Mouse (Mus musculus) midbrain, embryonic 14.5 days (tissue): ENCODE data around the gene Apobec1. TPM values are rescaled to one million over a fixed set of nuclear protein-coding genes. Genes with fewer than 3 reads are reported as not detected.
A peak's percentile ranks its signal among the peaks of the same experiment; 100 is the strongest.
"Not testable (repeated sequence)": the region's sequence is repeated elsewhere in the genome, so short reads cannot be mapped to it uniquely, and the experiment has no call there.

Experiments
- ATAC-seq: fragments of 200-750 bp; cut with Nextera tagmentation; 2 replicates; pipeline ENCODE4 v1.8.0; 2017; ENCODE audit warnings: moderate number of reproducible peaks, moderate library complexity; ENCODE audit not compliant: low FRiP score, low TSS enrichment
- DNase-seq: peaks from one replicate; pipeline ENCODE4 v3.0.0-alpha.2; 2015
- H3K27ac ChIP-seq: fragments of 300-500 bp; sonication (generic); replicated peaks from 2 replicates; pipeline ENCODE4 v1.5.1; 2014; ENCODE audit warnings: mild to moderate bottlenecking, low read depth, low read length, moderate library complexity
- H3K27me3 ChIP-seq: fragments of 300-500 bp; sonication (generic); 2 replicates; pipeline ENCODE4 v1.6.1; 2014; ENCODE audit warnings: low read length, control low read depth, mixed read lengths; ENCODE audit not compliant: control insufficient read depth, insufficient read depth
- H3K36me3 ChIP-seq: fragments of 300-500 bp; sonication (generic); 2 replicates; pipeline ENCODE4 v1.6.1; 2014; ENCODE audit warnings: low read length, control low read depth; ENCODE audit not compliant: control insufficient read depth, insufficient read depth
- H3K4me1 ChIP-seq: fragments of 300-500 bp; sonication (generic); 2 replicates; pipeline ENCODE4 v1.6.1; 2014; ENCODE audit warnings: mild to moderate bottlenecking, antibody characterized with exemption, low read length, control low read depth; ENCODE audit not compliant: control insufficient read depth, insufficient read depth
- H3K4me2 ChIP-seq: fragments of 300-500 bp; sonication (generic); 2 replicates; pipeline ENCODE4 v1.6.1; 2014; ENCODE audit warnings: mild to moderate bottlenecking, low read length, moderate library complexity
- H3K4me3 ChIP-seq: fragments of 300-500 bp; sonication (generic); replicated peaks from 2 replicates; pipeline ENCODE4 v1.5.1; 2014; ENCODE audit warnings: low read depth, low read length
- H3K9ac ChIP-seq: fragments of 300-500 bp; sonication (generic); replicated peaks from 2 replicates; pipeline ENCODE4 v1.6.1; 2014; ENCODE audit warnings: mild to moderate bottlenecking, low read length, moderate library complexity
- H3K9me3 ChIP-seq: fragments of 300-500 bp; sonication (generic); 2 replicates; pipeline ENCODE4 v1.6.1; 2016; ENCODE audit warnings: low read length, control low read depth, mixed read lengths; ENCODE audit not compliant: control insufficient read depth
- WGBS: fragments of 180-500 bp; shearing (Covaris S2); extraction: QIAGEN DNeasy Blood & Tissue Kit; methylation state at CpG from one replicate; pipeline ENCODE4 v1.1.7; 2014; 5-methylcytosine and 5-hydroxymethylcytosine counted together
- polyA plus RNA-seq: library from polyadenylated mRNA; unstranded; fragments of >200 nt; fragmentation: Nextera tagmentation; extraction: Ambion mirVana; gene quantifications from 2 replicates; pipeline ENCODE4 v1.2.1, GENCODE M21; 2014

The Apobec1 gene
- polyA plus RNA-seq, 1 experiment from 2014 or later = 1.6 TPM

DNA sequence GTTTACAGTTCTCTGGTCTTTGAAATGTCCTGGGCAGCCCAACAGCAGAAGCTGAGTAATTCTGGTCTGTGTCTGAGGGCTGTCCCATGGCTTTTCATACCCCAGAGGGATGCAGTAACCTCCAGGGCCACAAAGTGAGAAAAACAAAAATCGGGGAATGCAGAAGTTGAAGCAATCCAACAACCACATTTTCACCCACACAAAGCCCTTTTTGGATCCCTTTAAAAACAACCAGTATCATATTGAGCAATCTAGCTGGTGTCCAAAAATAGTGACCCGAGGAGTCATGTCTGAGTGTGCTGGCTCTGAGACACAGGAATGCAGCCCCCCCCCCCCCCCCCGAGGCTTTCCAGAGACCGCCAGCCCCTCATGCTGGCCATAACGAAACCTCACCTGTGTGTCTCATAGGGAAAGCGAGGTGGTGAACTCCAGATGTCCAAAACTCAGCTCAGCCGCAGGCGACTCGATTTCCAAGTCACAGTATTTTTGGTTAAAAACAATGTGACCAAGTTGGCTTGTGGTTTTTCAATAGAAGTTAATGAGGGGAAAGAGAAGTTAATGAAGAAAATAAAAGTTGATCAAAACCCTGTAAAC lies 56.9 kb downstream of the Apobec1 start:
- DNase-seq = no peak
- WGBS = 83% methylated on average over 9 of the region's 9 CpGs
- ATAC-seq = no peak

DNA sequence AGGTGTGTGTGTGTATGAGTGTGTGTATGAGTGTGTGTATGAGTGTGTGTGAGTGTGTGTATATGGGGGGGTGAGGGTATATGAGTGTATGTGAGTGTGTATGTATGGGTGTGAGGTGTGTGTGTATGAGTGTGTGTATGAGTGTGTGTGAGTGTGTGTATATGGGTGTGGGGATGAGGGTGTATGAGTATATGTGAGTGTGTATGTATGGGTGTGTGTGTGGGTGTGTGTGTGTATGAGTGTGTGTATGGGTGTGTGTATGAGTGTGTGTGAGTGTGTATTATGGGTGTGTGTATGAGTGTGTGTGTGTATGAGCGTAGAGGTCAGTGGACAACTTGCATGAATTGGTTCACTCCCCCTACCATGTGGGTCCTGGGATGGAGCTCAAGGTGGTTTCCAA lies 57.6 kb downstream of the Apobec1 start:
- no peaks in the 10 kb centered on the region for H3K27me3 ChIP-seq
- WGBS = 93% methylated on average over 1 of the region's 1 CpGs
- no peak overlapping the region for H3K4me2 ChIP-seq
- ATAC-seq = no peak
- no peak overlapping the region for H3K9ac ChIP-seq
- no peak overlapping the region for H3K4me3 ChIP-seq
- H3K27ac ChIP-seq = no peak overlapping the region
- H3K4me1 ChIP-seq = no peaks in the 10 kb centered on the region
- no peak for DNase-seq
- no peaks in the 10 kb centered on the region for H3K36me3 ChIP-seq
- no peaks in the 10 kb centered on the region for H3K9me3 ChIP-seq

More for the DNA sequence above, 56.9 kb downstream of the Apobec1 start:
- Histone ChIP-seq H3K4me3 (no peak overlapping the region), H3K4me2 (no peak overlapping the region), H3K27ac (no peak overlapping the region), H3K27me3 (no peaks in the 10 kb centered on the region), H3K36me3 (no peaks in the 10 kb centered on the region), H3K9me3 (no peaks in the 10 kb centered on the region), H3K9ac (no peak overlapping the region), H3K4me1 (no peaks in the 10 kb centered on the region)

DNA sequence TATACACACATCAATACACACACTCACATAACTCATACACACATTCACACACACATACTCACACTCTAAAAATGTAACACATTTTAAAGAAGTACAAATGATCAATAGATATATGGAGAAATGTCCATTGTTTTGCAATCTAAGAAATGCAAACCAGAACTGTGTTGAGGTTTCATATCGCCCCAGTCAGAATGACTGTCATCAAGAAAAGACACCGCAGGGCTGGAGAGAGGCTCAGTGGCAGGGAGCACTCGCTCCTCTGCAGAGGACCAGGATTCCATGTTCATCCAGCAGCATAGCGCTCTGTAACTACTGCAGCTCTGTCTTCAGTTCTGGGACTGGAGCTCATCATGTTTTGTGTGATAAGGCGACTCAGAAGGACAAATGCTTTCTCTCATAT lies 58.7 kb downstream of the Apobec1 start:
- no peak for ATAC-seq
- Histone ChIP-seq H3K27ac (no peak overlapping the region), H3K36me3 (no peaks in the 10 kb centered on the region), H3K27me3 (no peaks in the 10 kb centered on the region), H3K4me3 (no peak overlapping the region), H3K9ac (no peak overlapping the region), H3K9me3 (no peaks in the 10 kb centered on the region), H3K4me1 (no peaks in the 10 kb centered on the region), H3K4me2 (no peak overlapping the region)
- 85% methylated on average over 5 of the region's 5 CpGs for WGBS
- no peak for DNase-seq

DNA sequence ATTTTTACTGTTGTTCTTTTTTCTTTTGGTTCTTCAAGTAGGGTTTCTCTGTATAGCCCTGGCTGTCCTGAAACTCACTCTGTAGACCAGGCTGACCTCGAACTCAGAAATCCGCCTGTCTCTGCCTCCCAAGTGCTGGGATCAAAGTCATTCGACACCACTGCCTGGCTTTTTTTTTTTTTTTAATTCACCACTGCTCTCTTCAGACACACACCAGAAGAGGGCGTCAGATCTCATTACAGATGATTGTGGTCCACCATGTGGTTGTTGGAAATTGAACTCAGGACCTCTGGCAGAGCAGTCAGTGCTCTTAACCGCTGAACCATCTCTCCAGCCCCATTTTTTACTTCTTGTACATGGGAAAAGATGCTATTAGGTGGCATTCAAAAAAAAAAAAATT lies 59.8 kb downstream of the Apobec1 start:
- H3K27me3 ChIP-seq, H3K9ac ChIP-seq, DNase-seq, H3K4me1 ChIP-seq, ATAC-seq, H3K27ac ChIP-seq, H3K4me3 ChIP-seq, H3K36me3 ChIP-seq, H3K9me3 ChIP-seq, H3K4me2 ChIP-seq: not testable (repeated sequence)
- 84% methylated on average over 5 of the region's 5 CpGs for WGBS

DNA sequence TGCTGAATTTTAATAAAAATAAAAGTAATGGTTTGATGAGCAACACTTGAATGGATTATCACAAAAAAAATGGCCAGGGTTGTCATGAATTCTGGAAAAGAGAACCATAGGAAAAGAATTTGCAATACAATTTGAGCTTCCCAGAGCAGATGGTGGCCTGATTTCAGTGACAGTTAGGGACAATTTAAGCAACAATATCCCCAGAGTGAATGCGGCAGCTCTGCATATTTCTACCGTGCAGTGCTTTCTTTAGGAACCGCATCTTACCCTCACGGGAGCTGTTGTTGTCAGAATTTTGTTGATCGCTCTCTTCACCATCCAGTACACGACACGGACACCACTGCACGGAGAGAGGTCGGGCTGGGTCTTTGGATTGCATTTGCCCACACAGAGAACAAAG lies 62.7 kb downstream of the Apobec1 start:
- 67% methylated on average over 9 of the region's 9 CpGs for WGBS
- no peak overlapping the region for H3K9ac ChIP-seq
- no peak for ATAC-seq
- no peaks in the 10 kb centered on the region for H3K27me3 ChIP-seq
- no peaks in the 10 kb centered on the region for H3K36me3 ChIP-seq
- no peak overlapping the region for H3K27ac ChIP-seq
- no peaks in the 10 kb centered on the region for H3K4me1 ChIP-seq
- no peaks in the 10 kb centered on the region for H3K9me3 ChIP-seq
- no peak overlapping the region for H3K4me2 ChIP-seq
- H3K4me3 ChIP-seq = no peak overlapping the region
- no peak for DNase-seq

DNA sequence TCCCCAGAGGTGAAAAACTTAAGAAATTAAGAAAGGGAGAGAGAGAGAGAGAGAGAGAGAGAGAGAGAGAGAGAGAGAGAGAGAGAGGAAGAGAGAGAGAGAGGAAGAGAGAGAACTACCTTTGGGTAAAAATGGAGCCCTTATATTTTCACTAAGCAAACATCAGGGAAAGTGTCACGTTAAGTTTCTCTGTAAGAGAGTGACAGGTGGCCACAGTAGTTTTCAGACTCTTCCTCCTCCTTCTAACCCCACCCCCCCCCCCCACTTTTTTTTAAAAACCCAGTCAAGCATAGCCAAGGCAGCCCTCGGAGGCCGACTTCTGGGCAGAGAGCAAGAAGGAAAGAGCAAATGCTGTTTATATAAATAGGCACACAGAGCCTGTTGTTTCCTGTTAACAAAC lies 68.2 kb downstream of the Apobec1 start:
- ATAC-seq (no peak), DNase-seq (no peak)
- WGBS = 7% methylated on average over 3 of the region's 3 CpGs
- no peak overlapping the region for H3K4me2 ChIP-seq
- no peak overlapping the region for H3K27ac ChIP-seq
- no peaks in the 10 kb centered on the region for H3K27me3 ChIP-seq
- no peaks in the 10 kb centered on the region for H3K4me1 ChIP-seq
- no peaks in the 10 kb centered on the region for H3K36me3 ChIP-seq
- H3K4me3 ChIP-seq = no peak overlapping the region
- H3K9ac ChIP-seq = no peak overlapping the region
- no peaks in the 10 kb centered on the region for H3K9me3 ChIP-seq

DNA sequence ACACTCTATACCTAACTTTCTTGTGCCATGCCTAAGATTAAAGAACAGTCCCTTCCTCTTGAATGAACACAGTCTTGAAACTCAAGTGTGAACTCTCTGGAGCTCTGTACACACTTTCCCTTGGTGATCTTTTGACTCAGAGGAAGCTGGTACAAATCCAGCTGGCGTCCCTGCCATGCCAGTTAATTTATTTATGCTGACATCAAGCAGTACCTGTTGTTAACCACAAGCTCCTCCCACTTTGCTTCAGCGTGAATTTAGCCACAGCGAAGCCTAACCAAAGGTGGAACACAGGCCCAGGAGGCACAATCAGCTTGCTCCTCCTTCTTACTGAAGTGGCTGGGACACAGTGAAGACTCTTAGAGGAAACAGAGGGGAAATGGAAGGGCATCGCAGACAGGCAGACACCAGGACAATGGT lies 69.4 kb downstream of the Apobec1 start:
- Histone ChIP-seq H3K4me3 (0 out of 2 replicates have a peak overlapping the region, but pooled peaks have one; percentile 13), H3K27me3 (no peaks in the 10 kb centered on the region), H3K4me2 (peak overlapping the region; percentile 35; the same call in 1 of the 2 replicates), H3K4me1 (no peaks in the 10 kb centered on the region), H3K36me3 (no peaks in the 10 kb centered on the region), H3K27ac (no peak overlapping the region), H3K9me3 (no peaks in the 10 kb centered on the region), H3K9ac (no peak overlapping the region; the same call in 1 of the 2 replicates)
- ATAC-seq = peak; percentile 14; the same call in 1 of the 2 replicates
- DNase-seq = peak; percentile 40
- 7% methylated on average over 4 of the region's 4 CpGs for WGBS

DNA sequence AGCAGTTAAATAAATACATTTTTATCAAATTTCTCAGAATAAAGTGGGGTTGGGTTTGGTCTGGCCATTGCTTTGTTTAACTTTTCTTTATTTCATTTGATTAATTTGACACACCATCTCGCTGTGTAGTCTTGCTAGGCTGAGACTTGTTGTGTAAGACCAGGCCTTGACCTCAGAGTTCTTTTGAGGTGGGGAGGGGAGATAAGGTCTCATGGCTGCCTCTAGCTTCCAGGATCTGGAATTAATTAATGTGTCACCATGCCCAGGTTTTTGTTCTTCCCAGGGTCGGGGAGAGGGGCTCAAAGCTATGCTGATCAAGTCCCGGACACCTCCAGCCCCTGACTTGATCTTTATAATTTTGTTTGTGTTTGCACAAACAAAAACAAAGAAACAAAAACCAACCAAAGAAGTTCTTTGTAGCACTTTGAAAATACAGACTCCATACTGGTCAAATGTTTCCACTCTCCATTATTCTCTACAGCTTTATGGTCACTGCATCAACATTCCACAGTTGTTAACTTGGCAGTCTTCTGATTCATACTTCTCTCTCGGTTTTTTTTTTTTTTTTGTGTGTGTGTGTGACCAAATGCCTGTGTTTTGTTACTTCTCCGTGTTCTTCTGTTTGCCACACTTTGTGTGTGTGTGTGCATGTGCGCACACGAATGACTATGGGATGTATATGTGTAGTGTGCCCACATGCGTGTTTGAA lies 70.6 kb downstream of the Apobec1 start:
- 78% methylated on average over 8 of the region's 8 CpGs for WGBS
- H3K4me1 ChIP-seq = no peaks in the 10 kb centered on the region
- no peaks in the 10 kb centered on the region for H3K36me3 ChIP-seq
- no peak overlapping the region for H3K27ac ChIP-seq
- no peak overlapping the region for H3K9ac ChIP-seq
- no peak overlapping the region for H3K4me3 ChIP-seq
- ATAC-seq (no peak), DNase-seq (no peak)
- H3K4me2 ChIP-seq = no peak overlapping the region
- H3K9me3 ChIP-seq = no peaks in the 10 kb centered on the region
- H3K27me3 ChIP-seq = no peaks in the 10 kb centered on the region

DNA sequence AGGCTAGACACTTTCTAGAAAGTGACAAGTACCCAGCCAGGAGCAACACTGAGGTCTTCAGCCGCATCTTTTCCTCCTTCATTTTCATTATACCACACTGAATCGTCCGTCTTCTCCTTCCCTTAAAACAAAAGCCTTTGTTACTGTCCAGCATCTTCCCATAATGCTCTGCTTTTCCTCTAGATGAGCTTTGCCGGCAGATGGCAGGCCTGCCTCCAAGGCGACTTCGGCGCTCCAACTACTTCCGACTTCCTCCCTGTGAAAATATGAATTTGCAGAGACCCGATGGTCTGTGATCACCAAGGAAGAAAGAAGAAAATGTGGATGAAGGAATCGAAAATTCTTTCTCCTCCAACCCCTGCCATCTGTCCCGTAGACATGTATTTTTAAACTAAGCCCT lies 74.1 kb downstream of the Apobec1 start:
- Histone ChIP-seq H3K9me3 (no peaks in the 10 kb centered on the region), H3K27ac (no peak overlapping the region), H3K4me3 (no peak overlapping the region), H3K36me3 (no peaks in the 10 kb centered on the region), H3K9ac (no peak overlapping the region), H3K27me3 (no peaks in the 10 kb centered on the region), H3K4me2 (no peak overlapping the region), H3K4me1 (no peaks in the 10 kb centered on the region)
- DNase-seq (no peak), ATAC-seq (no peak)
- WGBS = 79% methylated on average over 11 of the region's 11 CpGs
